Mouse (Mus musculus): ENCODE measurements around the gene Ugt1a1. TPM values are rescaled to one million over a fixed set of nuclear protein-coding genes. Genes with fewer than 3 reads are reported as not detected.

Gene Ugt1a1
- polyA plus RNA-seq, 1 experiment from 2014 or later: not detected

DNA sequence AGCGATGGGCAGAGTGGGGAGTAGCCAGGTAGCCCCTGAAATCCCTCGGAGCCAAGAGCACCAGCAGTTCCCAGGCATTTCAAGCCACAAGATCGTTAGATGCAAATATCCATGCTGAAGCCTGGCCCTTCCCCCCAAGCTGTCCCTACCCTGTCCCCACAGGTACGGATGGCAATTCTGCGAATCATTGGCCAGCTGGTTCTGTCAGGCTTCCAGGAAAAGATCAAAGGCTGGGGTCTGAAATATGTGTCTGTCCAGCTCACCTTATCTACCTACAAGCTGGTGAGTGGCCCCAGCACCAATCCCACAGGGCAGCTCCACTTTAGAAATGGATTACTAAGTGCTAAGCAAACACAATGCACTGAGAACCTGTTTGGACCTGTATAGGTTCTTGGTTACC, 25.6 kb downstream of the Ugt1a1 start:
- H3K36me3 ChIP-seq (ENCODE audit: control insufficient read depth, insufficient read depth, low read length): no peaks in the 10 kb centered on the region
- 85% methylated on average over 5 of the region's 5 CpGs for WGBS

GRCm38 (mm10) chr1:88238771-88239170, 27.0 kb downstream of the Ugt1a1 start:
- WGBS: 76% methylated on average over 6 of the region's 6 CpGs
- ATAC-seq (ENCODE audit: low read depth): no peak

More for the DNA sequence above, 25.6 kb downstream of the Ugt1a1 start:
- no peaks in the 10 kb centered on the region for H3K27me3 ChIP-seq (ENCODE audit: control insufficient read depth, insufficient read depth, low read length)
- no peak for ATAC-seq (ENCODE audit: low read depth)
- no peak overlapping the region for H3K4me2 ChIP-seq (ENCODE audit: low read depth, low read length)
- no peak overlapping the region for H3K27ac ChIP-seq (ENCODE audit: low read depth, low read length)
- peaks cover 88% of the 10 kb centered on the region for H3K9me3 ChIP-seq (ENCODE audit: control insufficient read depth, low read length)
- H3K4me3 ChIP-seq (ENCODE audit: low read depth, low read length): no peak overlapping the region
- H3K9ac ChIP-seq (replicated peaks; ENCODE audit: low read depth, low read length): no peak overlapping the region
- H3K4me1 ChIP-seq (ENCODE audit: control insufficient read depth, insufficient read depth, low read length): no peaks in the 10 kb centered on the region

GRCm38 (mm10) chr1:88240072-88240471, 28.3 kb downstream of the Ugt1a1 start:
- H3K27ac ChIP-seq (ENCODE audit: low read depth, low read length): no peak overlapping the region
- no peak for ATAC-seq (ENCODE audit: low read depth)
- 73% methylated on average over 5 of the region's 5 CpGs for WGBS
- H3K4me1 ChIP-seq (ENCODE audit: control insufficient read depth, insufficient read depth, low read length): no peaks in the 10 kb centered on the region
- no peak overlapping the region for H3K4me3 ChIP-seq (ENCODE audit: low read depth, low read length)
- no peaks in the 10 kb centered on the region for H3K27me3 ChIP-seq (ENCODE audit: control insufficient read depth, insufficient read depth, low read length)
- H3K9me3 ChIP-seq (ENCODE audit: control insufficient read depth, low read length): peaks cover 85% of the 10 kb centered on the region
- H3K4me2 ChIP-seq (ENCODE audit: low read depth, low read length): no peak overlapping the region
- no peak overlapping the region for H3K9ac ChIP-seq (replicated peaks; ENCODE audit: low read depth, low read length)
- no peaks in the 10 kb centered on the region for H3K36me3 ChIP-seq (ENCODE audit: control insufficient read depth, insufficient read depth, low read length)

More at GRCm38 (mm10) chr1:88238771-88239170, 27.0 kb downstream of the Ugt1a1 start:
- H3K27me3 ChIP-seq (ENCODE audit: control insufficient read depth, insufficient read depth, low read length): no peaks in the 10 kb centered on the region
- H3K27ac ChIP-seq (ENCODE audit: low read depth, low read length): no peak overlapping the region
- no peak overlapping the region for H3K4me3 ChIP-seq (ENCODE audit: low read depth, low read length)
- no peak overlapping the region for H3K9ac ChIP-seq (replicated peaks; ENCODE audit: low read depth, low read length)
- H3K4me2 ChIP-seq (ENCODE audit: low read depth, low read length): no peak overlapping the region
- no peaks in the 10 kb centered on the region for H3K4me1 ChIP-seq (ENCODE audit: control insufficient read depth, insufficient read depth, low read length)
- peaks cover 86% of the 10 kb centered on the region for H3K9me3 ChIP-seq (ENCODE audit: control insufficient read depth, low read length)
- no peaks in the 10 kb centered on the region for H3K36me3 ChIP-seq (ENCODE audit: control insufficient read depth, insufficient read depth, low read length)

GRCm38 (mm10) chr1:88240579-88240978, 28.8 kb downstream of the Ugt1a1 start:
- Histone ChIP-seq H3K27ac (ENCODE audit: low read depth, low read length) (no peak overlapping the region), H3K9ac (replicated peaks; ENCODE audit: low read depth, low read length) (no peak overlapping the region), H3K4me3 (ENCODE audit: low read depth, low read length) (no peak overlapping the region), H3K36me3 (ENCODE audit: control insufficient read depth, insufficient read depth, low read length) (no peaks in the 10 kb centered on the region), H3K27me3 (ENCODE audit: control insufficient read depth, insufficient read depth, low read length) (no peaks in the 10 kb centered on the region), H3K4me2 (ENCODE audit: low read depth, low read length) (no peak overlapping the region), H3K9me3 (ENCODE audit: control insufficient read depth, low read length) (peaks cover 85% of the 10 kb centered on the region), H3K4me1 (ENCODE audit: control insufficient read depth, insufficient read depth, low read length) (no peaks in the 10 kb centered on the region)
- WGBS: 78% methylated on average over 4 of the region's 4 CpGs
- ATAC-seq (ENCODE audit: low read depth): no peak; the same call in 1 of the 2 replicates

DNA sequence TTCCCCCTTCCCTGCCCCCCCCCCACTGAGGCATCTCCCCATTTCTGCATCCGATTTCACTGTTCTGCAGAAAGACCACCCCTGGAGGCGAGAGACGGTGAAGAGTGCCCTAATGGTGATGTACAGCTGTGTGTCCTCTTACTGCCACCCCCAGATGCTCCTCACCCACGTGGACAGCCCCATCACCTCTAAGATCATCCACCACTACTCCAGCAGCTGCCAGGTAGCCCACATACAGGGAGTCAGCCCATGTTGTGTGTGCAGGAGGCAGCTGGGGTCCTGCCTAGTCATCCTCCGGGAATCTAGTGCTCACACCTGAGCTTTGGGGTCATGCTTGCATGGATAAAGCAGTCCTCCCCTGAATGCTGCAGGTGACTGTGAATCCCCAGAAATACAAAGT, 32.1 kb downstream of the Ugt1a1 start:
- Histone ChIP-seq H3K36me3 (ENCODE audit: control insufficient read depth, insufficient read depth, low read length) (no peaks in the 10 kb centered on the region), H3K9me3 (ENCODE audit: control insufficient read depth, low read length) (peaks cover 93% of the 10 kb centered on the region), H3K9ac (replicated peaks; ENCODE audit: low read depth, low read length) (no peak overlapping the region), H3K27me3 (ENCODE audit: control insufficient read depth, insufficient read depth, low read length) (no peaks in the 10 kb centered on the region), H3K27ac (ENCODE audit: low read depth, low read length) (no peak overlapping the region), H3K4me1 (ENCODE audit: control insufficient read depth, insufficient read depth, low read length) (no peaks in the 10 kb centered on the region), H3K4me3 (ENCODE audit: low read depth, low read length) (no peak overlapping the region), H3K4me2 (ENCODE audit: low read depth, low read length) (no peak overlapping the region)
- WGBS: 67% methylated on average over 5 of the region's 5 CpGs
- ATAC-seq (ENCODE audit: low read depth): no peak

DNA sequence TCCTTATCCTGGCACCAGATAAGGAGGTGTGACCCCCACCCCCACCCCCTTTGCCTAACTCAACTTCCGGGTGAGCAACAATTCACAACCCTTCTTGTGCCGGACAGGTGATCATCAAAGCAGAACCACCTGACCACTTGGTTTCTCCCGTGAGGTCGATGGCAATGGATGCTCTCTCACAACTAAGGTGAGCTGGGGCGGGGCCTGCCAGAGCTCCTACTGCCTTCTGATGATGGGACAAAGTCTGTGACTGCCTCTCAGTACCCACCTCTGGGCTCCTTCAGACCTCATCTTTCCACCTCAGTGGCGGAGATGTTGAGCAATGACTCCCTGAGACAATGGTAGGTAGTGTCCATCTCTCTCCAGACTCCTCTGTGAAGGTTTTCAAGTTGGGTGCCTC, 34.1 kb downstream of the Ugt1a1 start:
- no peak overlapping the region for H3K4me3 ChIP-seq (ENCODE audit: low read depth, low read length)
- H3K4me1 ChIP-seq (ENCODE audit: control insufficient read depth, insufficient read depth, low read length): no peaks in the 10 kb centered on the region
- no peaks in the 10 kb centered on the region for H3K27me3 ChIP-seq (ENCODE audit: control insufficient read depth, insufficient read depth, low read length)
- 79% methylated on average over 6 of the region's 6 CpGs for WGBS
- no peak overlapping the region for H3K9ac ChIP-seq (replicated peaks; ENCODE audit: low read depth, low read length)
- H3K4me2 ChIP-seq (ENCODE audit: low read depth, low read length): no peak overlapping the region
- H3K9me3 ChIP-seq (ENCODE audit: control insufficient read depth, low read length): peaks cover 93% of the 10 kb centered on the region
- no peak for ATAC-seq (ENCODE audit: low read depth)
- no peak overlapping the region for H3K27ac ChIP-seq (ENCODE audit: low read depth, low read length)
- H3K36me3 ChIP-seq (ENCODE audit: control insufficient read depth, insufficient read depth, low read length): no peaks in the 10 kb centered on the region

DNA sequence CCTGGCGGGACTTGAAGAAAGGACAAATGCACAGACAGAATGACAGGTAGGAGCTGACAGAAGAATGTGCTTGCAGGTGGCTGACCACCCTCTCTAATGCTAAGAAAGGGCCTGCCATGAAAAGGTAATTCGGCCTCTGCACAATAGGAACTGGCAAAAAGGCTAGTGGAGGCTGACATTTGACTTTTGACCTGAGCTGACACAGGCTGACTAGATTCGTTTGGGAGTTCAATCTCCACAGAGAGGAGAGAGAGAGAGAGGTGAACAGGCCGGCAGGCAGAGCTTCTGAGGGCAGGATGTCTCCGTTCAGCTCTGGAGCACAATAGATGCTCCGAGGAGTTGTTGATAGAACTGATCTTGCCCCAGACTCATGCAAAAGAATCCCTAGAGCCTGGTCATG, 34.6 kb downstream of the Ugt1a1 start:
- 49% methylated on average over 6 of the region's 6 CpGs for WGBS
- Histone ChIP-seq H3K9ac (replicated peaks; ENCODE audit: low read depth, low read length) (no peak overlapping the region), H3K36me3 (ENCODE audit: control insufficient read depth, insufficient read depth, low read length) (no peaks in the 10 kb centered on the region), H3K27ac (ENCODE audit: low read depth, low read length) (no peak overlapping the region), H3K9me3 (ENCODE audit: control insufficient read depth, low read length) (peaks cover 94% of the 10 kb centered on the region), H3K4me1 (ENCODE audit: control insufficient read depth, insufficient read depth, low read length) (no peaks in the 10 kb centered on the region), H3K4me2 (ENCODE audit: low read depth, low read length) (no peak overlapping the region), H3K27me3 (ENCODE audit: control insufficient read depth, insufficient read depth, low read length) (no peaks in the 10 kb centered on the region), H3K4me3 (ENCODE audit: low read depth, low read length) (no peak overlapping the region)
- no peak for ATAC-seq (ENCODE audit: low read depth)

- no peak overlapping the region for H3K9ac ChIP-seq (replicated peaks; ENCODE audit: low read depth, low read length)
- H3K4me2 ChIP-seq (ENCODE audit: low read depth, low read length): no peak overlapping the region
- no peaks in the 10 kb centered on the region for H3K27me3 ChIP-seq (ENCODE audit: control insufficient read depth, insufficient read depth, low read length)
- H3K4me1 ChIP-seq (ENCODE audit: control insufficient read depth, insufficient read depth, low read length): no peaks in the 10 kb centered on the region
- WGBS: 51% methylated on average over 2 of the region's 2 CpGs
- no peak overlapping the region for H3K27ac ChIP-seq (ENCODE audit: low read depth, low read length)
- no peaks in the 10 kb centered on the region for H3K36me3 ChIP-seq (ENCODE audit: control insufficient read depth, insufficient read depth, low read length)
- no peak overlapping the region for H3K4me3 ChIP-seq (ENCODE audit: low read depth, low read length)
- peaks cover 92% of the 10 kb centered on the region for H3K9me3 ChIP-seq (ENCODE audit: control insufficient read depth, low read length)
- 0 out of 2 replicates have a peak, but pooled peaks have one; percentile 3 for ATAC-seq (ENCODE audit: low read depth)
Observed at GRCm38 (mm10) chr1:88247660-88248059, 35.9 kb downstream of the Ugt1a1 start.

- 68% methylated on average over 4 of the region's 4 CpGs for WGBS
Observed at GRCm38 (mm10) chr1:88248658-88249057, 36.9 kb downstream of the Ugt1a1 start.

More at GRCm38 (mm10) chr1:88248658-88249057, 36.9 kb downstream of the Ugt1a1 start:
- H3K9me3 ChIP-seq (ENCODE audit: control insufficient read depth, low read length): peaks cover 89% of the 10 kb centered on the region
- no peak for ATAC-seq (ENCODE audit: low read depth)
- no peaks in the 10 kb centered on the region for H3K27me3 ChIP-seq (ENCODE audit: control insufficient read depth, insufficient read depth, low read length)
- no peak overlapping the region for H3K4me3 ChIP-seq (ENCODE audit: low read depth, low read length)
- no peak overlapping the region for H3K27ac ChIP-seq (ENCODE audit: low read depth, low read length)
- no peak overlapping the region for H3K9ac ChIP-seq (replicated peaks; ENCODE audit: low read depth, low read length)
- no peaks in the 10 kb centered on the region for H3K36me3 ChIP-seq (ENCODE audit: control insufficient read depth, insufficient read depth, low read length)
- H3K4me2 ChIP-seq (ENCODE audit: low read depth, low read length): no peak overlapping the region
- no peaks in the 10 kb centered on the region for H3K4me1 ChIP-seq (ENCODE audit: control insufficient read depth, insufficient read depth, low read length)

All from neural tube, embryonic 14.5 days (tissue).